Mouse (Mus musculus) lung, adult 2 months (tissue): Measurements from ENCODE around the gene Tmprss9.

ENCODE experiments used
- CTCF ChIP-seq: fragments of 200-500 bp; IDR thresholded peaks from 2 replicates; pipeline ENCODE4 v1.5.1; 2011; ENCODE audit warnings: mild to moderate bottlenecking, low read length, control low read depth; ENCODE audit not compliant: insufficient read depth
- POLR2A ChIP-seq: fragments of 200-500 bp; IDR thresholded peaks from 2 replicates; pipeline ENCODE4 v1.6.1; 2011; ENCODE audit warnings: low read depth, mild to moderate bottlenecking, control low read depth, low read length, borderline replicate concordance; ENCODE audit errors: extremely low read depth

- TF ChIP-seq CTCF (no peak), POLR2A (peak; percentile 49; the same call in 1 of the 2 replicates)
Measured at GRCm38 (mm10) chr10:80940320-80940987, 68.8 kb downstream of the Tmprss9 start.
